ENCODE assay signal across 8 mouse cellular contexts in genomic region chr7:16294837-16295236, GRCm38 (mm10). TPM values are rescaled to one million over a fixed set of nuclear protein-coding genes. Genes with fewer than 3 reads are reported as not detected.
DNase-seq lines count a peak whose midpoint lies in the region; ATAC-seq and TF ChIP-seq lines count a peak whose summit lies in the region.

No protein-coding gene starts in this region.

- no peak for ATAC-seq in embryonic facial prominence, embryonic 13.5 days (ENCODE audit: insufficient number of reproducible peaks, insufficient read depth, low FRiP score, low TSS enrichment, low read depth)
- peak; percentile 71 for ATAC-seq in limb, embryonic 14.5 days (ENCODE audit: low FRiP score, low read depth)
- ATAC-seq in midbrain, embryonic 16.5 days = peak; percentile 57

- peak; percentile 76 for TF ChIP-seq CTCF in heart, adult 2 months (IDR thresholded peaks at IDR 0.05)
- peak; percentile 96 for TF ChIP-seq CTCF in kidney, adult 2 months (conservative IDR thresholded peaks at IDR 0.05; ENCODE audit: insufficient read depth, insufficient read length, low read depth, low read length)

- peak overlapping the region; percentile 70 for H3K9ac ChIP-seq in embryonic facial prominence, embryonic 13.5 days
- peak overlapping the region; percentile 47; the same call in 1 of the 2 replicates for H3K9ac ChIP-seq in heart, adult 2 months (ENCODE audit: low read depth, low read length)
- H3K9ac ChIP-seq in limb, embryonic 14.5 days (ENCODE audit: low read depth, low read length, severe bottlenecking) = peak overlapping the region; percentile 48
- H3K9ac ChIP-seq in midbrain, embryonic 16.5 days (ENCODE audit: low read depth, low read length) = peak overlapping the region; percentile 36

- H3K9me3 ChIP-seq in embryonic facial prominence, embryonic 13.5 days = no peaks in the 10 kb centered on the region
- no peaks in the 10 kb centered on the region for H3K9me3 ChIP-seq in limb, embryonic 14.5 days (ENCODE audit: control insufficient read depth, low read length)
- no peaks in the 10 kb centered on the region for H3K9me3 ChIP-seq in midbrain, embryonic 16.5 days (replicated peaks; ENCODE audit: control insufficient read depth, low read length, poor library complexity, severe bottlenecking)

- peak; percentile 98 for TF ChIP-seq EP300 in heart, adult 2 months (IDR thresholded peaks at IDR 0.05; ENCODE audit: insufficient read depth, low read depth, low read length)

- H3K27ac ChIP-seq in embryonic facial prominence, embryonic 13.5 days = peak overlapping the region; percentile 93
- peak overlapping the region; percentile 91 for H3K27ac ChIP-seq in heart, adult 2 months
- H3K27ac ChIP-seq in kidney, adult 2 months (ENCODE audit: insufficient read depth, low read depth, low read length) = peak overlapping the region; percentile 93
- peak overlapping the region; percentile 89 for H3K27ac ChIP-seq in limb, embryonic 14.5 days (replicated peaks; ENCODE audit: low read depth, low read length)
- peak overlapping the region; percentile 75 for H3K27ac ChIP-seq in midbrain, embryonic 16.5 days (ENCODE audit: low read length)

- peak; percentile 99 for DNase-seq in 416B (ENCODE audit: low read depth)
- DNase-seq in adrenal gland, postnatal 36 days = peak; percentile 95
- DNase-seq in heart, adult 2 months = peak; percentile 96 to 97
- DNase-seq in kidney, adult 2 months = peak; percentile 96
- DNase-seq in limb, embryonic 14.5 days (ENCODE audit: low spot score) = peak; percentile 91
- DNase-seq in spleen, postnatal 10 days (ENCODE audit: low spot score in 2 of 2) = peak; percentile 96 to 97

- H3K79me2 ChIP-seq in heart, adult 2 months (replicated peaks; ENCODE audit: control insufficient read depth, insufficient read depth, low read length) = no peaks in the 10 kb centered on the region

- H3K4me3 ChIP-seq in embryonic facial prominence, embryonic 13.5 days = peak overlapping the region; percentile 55
- H3K4me3 ChIP-seq in heart, adult 2 months = peak overlapping the region; percentile 65
- H3K4me3 ChIP-seq in kidney, adult 2 months (ENCODE audit: insufficient read depth, low read depth, low read length) = peak overlapping the region; percentile 62
- peak overlapping the region; percentile 45 for H3K4me3 ChIP-seq in limb, embryonic 14.5 days (replicated peaks; ENCODE audit: low read length)
- H3K4me3 ChIP-seq in midbrain, embryonic 16.5 days (ENCODE audit: low read depth, low read length) = peak overlapping the region; percentile 48

- H3K4me2 ChIP-seq in embryonic facial prominence, embryonic 13.5 days = peak overlapping the region; percentile 85
- peak overlapping the region; percentile 93 for H3K4me2 ChIP-seq in limb, embryonic 14.5 days (replicated peaks; ENCODE audit: low read depth, low read length, severe bottlenecking)
- H3K4me2 ChIP-seq in midbrain, embryonic 16.5 days (ENCODE audit: low read length) = peak overlapping the region; percentile 94

- H3K27me3 ChIP-seq in embryonic facial prominence, embryonic 13.5 days = no peaks in the 10 kb centered on the region
- H3K27me3 ChIP-seq in heart, adult 2 months (ENCODE audit: control insufficient read depth, insufficient read depth, low read length) = no peaks in the 10 kb centered on the region
- H3K27me3 ChIP-seq in kidney, adult 2 months (replicated peaks; ENCODE audit: control insufficient read depth, insufficient read depth, low read length) = no peaks in the 10 kb centered on the region
- H3K27me3 ChIP-seq in limb, embryonic 14.5 days (ENCODE audit: control insufficient read depth, insufficient read depth, low read length) = no peaks in the 10 kb centered on the region
- H3K27me3 ChIP-seq in midbrain, embryonic 16.5 days (ENCODE audit: control insufficient read depth, insufficient read depth, low read depth, low read length) = no peaks in the 10 kb centered on the region

- intact Hi-C loops in heart, adult 2 months (cut with DNase I) = loop anchor here (1.0 to 10.0 kb wide), 6 partner anchors 19 to 320 kb away; partner anchors contain the start of gene Arhgap35

- no peaks in the 10 kb centered on the region for H3K36me3 ChIP-seq in embryonic facial prominence, embryonic 13.5 days
- no peaks in the 10 kb centered on the region for H3K36me3 ChIP-seq in heart, adult 2 months (ENCODE audit: control insufficient read depth, insufficient read depth, low read length)
- H3K36me3 ChIP-seq in kidney, adult 2 months (ENCODE audit: control insufficient read depth, insufficient read depth, low read length) = no peaks in the 10 kb centered on the region
- no peaks in the 10 kb centered on the region for H3K36me3 ChIP-seq in limb, embryonic 14.5 days (ENCODE audit: control insufficient read depth, insufficient read depth, low read length)
- no peaks in the 10 kb centered on the region for H3K36me3 ChIP-seq in midbrain, embryonic 16.5 days (ENCODE audit: control insufficient read depth, insufficient read depth, low read length)

- TF ChIP-seq POLR2A in heart, adult 2 months (IDR thresholded peaks at IDR 0.05; ENCODE audit: insufficient read depth, low read depth, low read length) = peak; percentile 52
- TF ChIP-seq POLR2A in kidney, adult 2 months (IDR thresholded peaks at IDR 0.05; ENCODE audit: low read depth, low read length) = no peak
- no peak for TF ChIP-seq POLR2A in limb, embryonic 14.5 days (IDR thresholded peaks at IDR 0.05; ENCODE audit: borderline replicate concordance, extremely low read depth, insufficient read depth, insufficient read length)

- H3K4me1 ChIP-seq in embryonic facial prominence, embryonic 13.5 days = peaks cover 26% of the 10 kb centered on the region
- H3K4me1 ChIP-seq in heart, adult 2 months (ENCODE audit: control insufficient read depth, insufficient read depth, low read length) = peaks cover 12% of the 10 kb centered on the region
- no peaks in the 10 kb centered on the region; the same call in 1 of the 2 replicates for H3K4me1 ChIP-seq in kidney, adult 2 months (ENCODE audit: control insufficient read depth, insufficient read depth, low read length)
- H3K4me1 ChIP-seq in limb, embryonic 14.5 days (ENCODE audit: control insufficient read depth, insufficient read depth, low read length) = peaks cover 19% of the 10 kb centered on the region
- H3K4me1 ChIP-seq in midbrain, embryonic 16.5 days (ENCODE audit: control insufficient read depth, insufficient read depth, low read length) = peaks cover 32% of the 10 kb centered on the region

- WGBS in embryonic facial prominence, embryonic 13.5 days = under 1% methylated on average over 23 of the region's 23 CpGs
- WGBS in heart, adult 2 months = under 1% methylated on average over 23 of the region's 23 CpGs
- WGBS in kidney, adult 2 months = under 1% methylated on average over 23 of the region's 23 CpGs
- under 1% methylated on average over 23 of the region's 23 CpGs for WGBS in limb, embryonic 14.5 days
- under 1% methylated on average over 23 of the region's 23 CpGs for whole genome bisulfite sequencing in midbrain, embryonic 16.5 days

RNA-seq across cellular contexts. Expression of gene Ccdc9, which starts 8.2 kb away (rescaled TPM):
- 10 to 100 TPM; 59.5 to 73.6 TPM for total RNA-seq in adrenal gland, postnatal 36 days (2021)
- 31.0 and 32.9 TPM in 2 replicates for polyA plus RNA-seq in embryonic facial prominence, embryonic 13.5 days (2015; fragmentation: Nextera tagmentation; extraction: Ambion mirVana)
- 10 to 100 TPM; 33.1 to 46.7 TPM for total RNA-seq in heart, adult 2 months (2021)
- polyA plus RNA-seq in heart, adult 2 months (2012; rRNA removed) = 21.8 and 22.1 TPM in 2 replicates
- polyA plus RNA-seq in kidney, adult 2 months (2012; rRNA removed) = 23.3 and 24.3 TPM in 2 replicates
- 64.4 and 84.8 TPM in 2 replicates for polyA plus RNA-seq in limb, embryonic 14.5 days (2012; rRNA removed)
- 15.9 and 17.7 TPM in 2 replicates for polyA plus RNA-seq in limb, embryonic 14.5 days (2014; fragmentation: Nextera tagmentation; extraction: Ambion mirVana)
- 22.1 and 25.4 TPM in 2 replicates for polyA plus RNA-seq in midbrain, embryonic 16.5 days (2015; fragmentation: Nextera tagmentation; extraction: Ambion mirVana)

RNA-seq across cellular contexts. Expression of gene Bbc3, which starts 13.4 kb away (rescaled TPM):
- total RNA-seq in adrenal gland, postnatal 36 days (2021) = 1 to 10 TPM; 3.6 to 4.7 TPM
- polyA plus RNA-seq in embryonic facial prominence, embryonic 13.5 days (2015; fragmentation: Nextera tagmentation; extraction: Ambion mirVana) = 4.8 and 5.2 TPM in 2 replicates
- total RNA-seq in heart, adult 2 months (2021) = 1 to 10 TPM; 2.1 to 3.2 TPM
- polyA plus RNA-seq in heart, adult 2 months (2012; rRNA removed) = 2.4 and 3.3 TPM in 2 replicates
- polyA plus RNA-seq in kidney, adult 2 months (2012; rRNA removed) = 5.1 and 5.2 TPM in 2 replicates
- 7.4 and 11.9 TPM in 2 replicates for polyA plus RNA-seq in limb, embryonic 14.5 days (2012; rRNA removed)
- 3.7 and 4.0 TPM in 2 replicates for polyA plus RNA-seq in limb, embryonic 14.5 days (2014; fragmentation: Nextera tagmentation; extraction: Ambion mirVana)
- 30.0 and 31.3 TPM in 2 replicates for polyA plus RNA-seq in midbrain, embryonic 16.5 days (2015; fragmentation: Nextera tagmentation; extraction: Ambion mirVana)

RNA-seq across cellular contexts. Expression of gene Inafm1, which starts 21.4 kb away (rescaled TPM):
- 10 to 100 TPM; 17.1 to 22.6 TPM for total RNA-seq in adrenal gland, postnatal 36 days (2021)
- polyA plus RNA-seq in embryonic facial prominence, embryonic 13.5 days (2015; fragmentation: Nextera tagmentation; extraction: Ambion mirVana) = 23.9 and 24.3 TPM in 2 replicates
- total RNA-seq in heart, adult 2 months (2021) = 10 to 100 TPM; 15.4 to 17.4 TPM
- polyA plus RNA-seq in heart, adult 2 months (2012; rRNA removed) = 12.8 and 16.3 TPM in 2 replicates
- polyA plus RNA-seq in kidney, adult 2 months (2012; rRNA removed) = 23.1 and 30.7 TPM in 2 replicates
- 48.7 and 57.8 TPM in 2 replicates for polyA plus RNA-seq in limb, embryonic 14.5 days (2012; rRNA removed)
- 24.3 and 27.4 TPM in 2 replicates for polyA plus RNA-seq in limb, embryonic 14.5 days (2014; fragmentation: Nextera tagmentation; extraction: Ambion mirVana)
- 44.5 and 49.3 TPM in 2 replicates for polyA plus RNA-seq in midbrain, embryonic 16.5 days (2015; fragmentation: Nextera tagmentation; extraction: Ambion mirVana)

RNA-seq across cellular contexts. Expression of gene C5ar1, which starts 35.5 kb away (rescaled TPM):
- total RNA-seq in adrenal gland, postnatal 36 days (2021) = 1 to 10 TPM; 3.5 to 9.4 TPM
- polyA plus RNA-seq in embryonic facial prominence, embryonic 13.5 days (2015; fragmentation: Nextera tagmentation; extraction: Ambion mirVana) = 1.4 and 1.5 TPM in 2 replicates
- total RNA-seq in heart, adult 2 months (2021) = 1 to 10 TPM; 7.9 to 8.1 TPM
- polyA plus RNA-seq in heart, adult 2 months (2012; rRNA removed) = 10.0 TPM in 2 replicates
- polyA plus RNA-seq in kidney, adult 2 months (2012; rRNA removed) = 3.4 and 4.2 TPM in 2 replicates
- polyA plus RNA-seq in limb, embryonic 14.5 days (2012; rRNA removed) = 3.2 and 5.4 TPM in 2 replicates
- 2.8 and 3.1 TPM in 2 replicates for polyA plus RNA-seq in limb, embryonic 14.5 days (2014; fragmentation: Nextera tagmentation; extraction: Ambion mirVana)
- polyA plus RNA-seq in midbrain, embryonic 16.5 days (2015; fragmentation: Nextera tagmentation; extraction: Ambion mirVana) = 1.2 and 1.5 TPM in 2 replicates

RNA-seq across cellular contexts. Expression of gene C5ar2, which starts 50.9 kb away (rescaled TPM):
- under 1 TPM; 0.43 to 0.50 TPM for total RNA-seq in adrenal gland, postnatal 36 days (2021)
- polyA plus RNA-seq in embryonic facial prominence, embryonic 13.5 days (2015; fragmentation: Nextera tagmentation; extraction: Ambion mirVana) = 0.10 TPM in 1 of 2 replicates, not detected in the other
- 1 to 10 TPM; 1.4 to 1.6 TPM for total RNA-seq in heart, adult 2 months (2021)
- polyA plus RNA-seq in heart, adult 2 months (2012; rRNA removed) = 1.1 and 1.3 TPM in 2 replicates
- 0.34 and 0.39 TPM in 2 replicates for polyA plus RNA-seq in kidney, adult 2 months (2012; rRNA removed)
- 0.15 and 0.32 TPM in 2 replicates for polyA plus RNA-seq in limb, embryonic 14.5 days (2012; rRNA removed)
- 0.07 TPM in 1 of 2 replicates, not detected in the other for polyA plus RNA-seq in limb, embryonic 14.5 days (2014; fragmentation: Nextera tagmentation; extraction: Ambion mirVana)
- 0.06 and 0.14 TPM in 2 replicates for polyA plus RNA-seq in midbrain, embryonic 16.5 days (2015; fragmentation: Nextera tagmentation; extraction: Ambion mirVana)
